In genomic region chr8:118270751-118271402, GRCm38 (mm10) we compare ENCODE assay signal across 10 mouse cellular contexts. TPM values are rescaled to one million over a fixed set of nuclear protein-coding genes. Genes with fewer than 3 reads are reported as not detected.
DNase-seq lines count a peak whose midpoint lies in the region; ATAC-seq and TF ChIP-seq lines count a peak whose summit lies in the region.
"Had no signal": no experiment of that assay in that cellular context is flagged by ENCODE, and none has a peak within 500 bp of the region (broad histone marks: within the 10 kb centered on the region; RNA-seq: fewer than 3 reads in every experiment).

No protein-coding gene starts in this region.

- no peaks in the 10 kb centered on the region for H3K4me1 ChIP-seq in thymus, adult 2 months (replicated peaks; ENCODE audit: control insufficient read depth, insufficient read depth, low read length)

- no peak for ATAC-seq in cerebellum, adult (ENCODE audit: insufficient number of reproducible peaks, low FRiP score, low TSS enrichment)

- no peak overlapping the region for H3K27ac ChIP-seq in thymus, adult 2 months (ENCODE audit: control insufficient read depth, insufficient read depth, low read length)
- H3K27ac ChIP-seq: layer of hippocampus, adult 2 months; macrophage had no signal

- no peak overlapping the region for H3K4me3 ChIP-seq in thymus, adult 2 months (ENCODE audit: control insufficient read depth, insufficient read depth, low read length)
- H3K4me3 ChIP-seq: layer of hippocampus, adult 2 months had no signal

- TF ChIP-seq POLR2A in thymus, adult 2 months (IDR thresholded peaks at IDR 0.05; ENCODE audit: control insufficient read depth, extremely low read depth, insufficient read depth, low read length, poor library complexity) = no peak

- peak; percentile 19 to 30 for DNase-seq in cerebellum, adult 18-20 months
- DNase-seq in layer of hippocampus, adult 9-11 months = peak; percentile 41
- DNase-seq in layer of hippocampus, adult 9-10 months (ENCODE audit: low spot score) = no peak
- DNase-seq in brain, adult 2 months (ENCODE audit: low read depth, low spot score) = peak; percentile 50
- DNase-seq in kidney, postnatal 14 days = peak; percentile 38
- DNase-seq in thymus, adult 2 months = no peak
- DNase-seq in thymus, adult 18-20 months = no peak

- 64% methylated on average over 7 of the region's 7 CpGs for WGBS in thymus, adult 2 months

- TF ChIP-seq CTCF in thymus, adult 2 months (IDR thresholded peaks at IDR 0.05; ENCODE audit: borderline replicate concordance, control insufficient read depth, extremely low read depth, insufficient read depth, low read length, poor library complexity) = no peak

- H3K36me3 ChIP-seq in thymus, adult 2 months (ENCODE audit: control insufficient read depth, insufficient read depth, low read length) = no peaks in the 10 kb centered on the region

- H3K27me3 ChIP-seq in thymus, adult 2 months (ENCODE audit: control insufficient read depth, insufficient read depth, low read length) = no peaks in the 10 kb centered on the region

RNA-seq across cellular contexts. Expression of gene Cdh13, which starts 12.7 kb away (rescaled TPM):
- polyA plus RNA-seq in thymus, adult 2 months (2012; rRNA removed) = 5.0 and 12.5 TPM in 2 replicates
- polyA plus RNA-seq: macrophage had no signal

Comparison
In these comparisons a context has a peak if more than half of its experiments do, and no peak if none do; other contexts are left out.
1. DNase-seq: peak in cerebellum, adult 18-20 months (2 of 2), layer of hippocampus, adult 9-11 months (single experiment), brain, adult 2 months (single experiment) and kidney, postnatal 14 days (single experiment); none in layer of hippocampus, adult 9-10 months (single experiment), thymus, adult 2 months (single experiment) and thymus, adult 18-20 months (0 of 2).